Mouse (Mus musculus) E14TG2a.4 (cell line): ENCODE results near the gene Podn.

Source experiments
- CTCF ChIP-seq: conservative IDR thresholded peaks from 2 replicates; pipeline ENCODE4 v1.5.1; 2014; ENCODE audit warnings: low read length
- NANOG ChIP-seq: IDR thresholded peaks from 2 replicates; pipeline ENCODE4 v1.6.1; 2014; ENCODE audit warnings: borderline replicate concordance, low read length, mixed read lengths
- POU5F1 ChIP-seq: IDR thresholded peaks from 2 replicates; pipeline ENCODE4 v1.6.1; 2014; ENCODE audit warnings: low read length, borderline replicate concordance

- TF ChIP-seq CTCF (no peak), POU5F1 (no peak), NANOG (no peak)
Measured at GRCm38 (mm10) chr4:107988931-107989330, 107.3 kb downstream of the Podn start.
